Mouse (Mus musculus): ENCODE measurements around the gene Uchl1. TPM values are rescaled to one million over a fixed set of nuclear protein-coding genes. Genes with fewer than 3 reads are reported as not detected.

The Uchl1 gene
- total RNA-seq, 4 experiments from 2014 or later: 830 to 915 (median 871) TPM

DNA sequence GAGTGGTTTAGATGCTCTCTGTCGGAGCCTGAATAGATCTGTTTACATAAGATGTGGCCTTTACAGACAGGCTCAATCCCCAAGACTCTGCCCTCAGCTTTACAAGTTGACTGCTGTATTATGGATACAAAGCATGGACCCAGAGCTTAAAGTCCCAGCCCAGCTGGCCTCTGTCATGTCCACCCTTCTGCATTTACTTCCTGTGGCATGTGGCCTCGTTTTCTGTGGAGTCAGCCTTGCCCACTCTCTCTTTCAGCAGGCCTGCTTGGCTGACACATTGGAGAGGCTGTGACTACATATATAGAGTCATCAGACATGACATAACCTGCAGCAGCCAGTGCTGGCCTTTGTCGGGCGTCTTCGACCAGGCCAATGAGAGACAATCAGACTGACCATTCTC is 32.0 kb downstream of the Uchl1 start:
- DNase-seq (ENCODE audit: low spot score in 2 of 2): no peak

- no peak for DNase-seq (ENCODE audit: low spot score in 2 of 2)
These were observed 34.6 kb downstream of the Uchl1 start for GRCm38 (mm10) chr5:66710445-66711019.

DNA sequence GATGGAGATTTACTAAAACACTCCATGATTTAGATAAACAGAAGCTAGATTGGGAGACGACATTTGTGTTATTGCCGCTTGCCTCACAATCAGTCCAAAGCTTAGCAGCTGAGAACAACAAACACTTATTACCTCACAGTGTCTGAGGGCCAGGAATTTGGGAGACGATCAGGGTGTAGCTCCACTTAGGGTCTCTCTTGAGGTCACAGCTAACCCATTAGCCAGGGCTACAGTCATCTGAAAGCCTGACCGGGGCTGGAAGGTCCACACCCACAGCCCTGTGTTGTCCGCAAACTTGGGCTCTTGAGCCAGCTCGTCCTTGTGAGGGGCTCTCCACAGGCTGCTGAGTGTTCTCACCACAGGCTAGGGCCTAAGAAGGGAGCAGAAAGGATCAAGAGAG is 36.9 kb downstream of the Uchl1 start:
- DNase-seq (ENCODE audit: low spot score in 2 of 2): no peak

GRCm38 (mm10) chr5:66715498-66715931 is 39.6 kb downstream of the Uchl1 start:
- no peak for DNase-seq (ENCODE audit: low spot score in 2 of 2)

DNA sequence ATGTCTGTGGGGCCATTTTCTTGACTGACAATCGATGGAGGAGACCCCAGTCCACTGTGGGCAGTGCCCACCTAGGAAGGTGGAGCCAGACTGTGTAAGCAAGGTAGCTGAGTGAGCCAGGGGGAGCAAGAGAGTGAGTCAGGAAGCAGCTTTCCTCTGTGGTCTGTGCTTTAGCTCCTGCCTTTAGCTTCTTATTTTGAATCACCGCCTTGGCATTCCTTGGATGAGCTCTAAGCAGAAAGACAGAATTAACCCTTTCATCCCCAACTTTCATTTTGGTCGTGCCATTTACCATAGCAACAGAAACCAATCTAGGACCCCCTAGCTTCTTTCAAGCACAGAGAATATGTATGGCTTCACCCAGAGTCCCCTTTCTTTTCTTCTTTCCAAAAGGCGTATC is 42.0 kb downstream of the Uchl1 start:
- no peak for DNase-seq (ENCODE audit: low spot score in 2 of 2)

- no peak for DNase-seq (ENCODE audit: low spot score in 2 of 2)
These were observed 42.5 kb downstream of the Uchl1 start for GRCm38 (mm10) chr5:66718413-66718812.

GRCm38 (mm10) chr5:66718880-66719279 is 43.0 kb downstream of the Uchl1 start:
- DNase-seq (ENCODE audit: low spot score in 2 of 2): no peak

DNA sequence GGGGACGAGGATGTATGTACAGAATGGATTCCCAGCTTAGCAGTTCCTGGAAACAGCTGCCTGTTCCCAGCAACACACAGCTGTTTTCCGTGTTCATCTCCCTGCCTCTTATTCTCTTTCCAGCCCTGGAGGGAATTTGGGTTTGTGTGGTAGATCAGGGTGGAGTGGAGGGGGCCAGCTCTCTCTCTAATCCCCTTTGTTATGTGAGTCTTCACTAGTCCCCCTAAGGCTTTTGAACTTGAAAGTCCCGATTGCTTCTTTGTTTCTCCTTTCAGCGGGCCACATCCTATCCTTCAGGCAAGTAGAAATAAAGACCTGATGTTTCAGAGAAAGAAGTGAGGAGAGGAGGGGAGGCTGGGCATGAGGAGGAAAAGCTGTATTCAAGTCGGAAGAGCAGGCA is 45.0 kb downstream of the Uchl1 start:
- no peak for DNase-seq (ENCODE audit: low spot score in 2 of 2)

GRCm38 (mm10) chr5:66722586-66722985 is 46.7 kb downstream of the Uchl1 start:
- DNase-seq (ENCODE audit: low spot score in 2 of 2): no peak

- no peak for DNase-seq (ENCODE audit: low spot score in 2 of 2)
These were observed 47.1 kb downstream of the Uchl1 start for GRCm38 (mm10) chr5:66723037-66723436.

DNA sequence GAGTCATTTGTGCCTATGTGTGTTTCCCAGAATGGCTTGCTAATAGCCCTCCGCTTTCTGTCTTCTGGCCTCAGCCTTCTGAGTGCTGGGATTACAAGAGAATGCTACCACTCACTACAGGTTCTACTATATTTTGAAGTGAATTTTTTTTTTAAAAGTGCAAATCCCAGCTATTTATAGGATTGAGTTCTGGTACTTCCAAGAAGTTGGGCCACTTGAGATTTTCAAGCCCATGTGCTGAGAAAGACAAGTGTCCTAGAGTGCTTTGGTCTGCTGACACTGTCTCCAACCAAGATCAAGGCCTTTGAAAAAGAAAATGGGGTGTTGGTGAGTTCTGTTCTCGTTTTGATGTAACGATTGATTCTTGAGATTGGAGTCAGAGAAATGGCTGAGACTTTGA is 47.7 kb downstream of the Uchl1 start:
- DNase-seq (ENCODE audit: low spot score in 2 of 2): no peak

DNA sequence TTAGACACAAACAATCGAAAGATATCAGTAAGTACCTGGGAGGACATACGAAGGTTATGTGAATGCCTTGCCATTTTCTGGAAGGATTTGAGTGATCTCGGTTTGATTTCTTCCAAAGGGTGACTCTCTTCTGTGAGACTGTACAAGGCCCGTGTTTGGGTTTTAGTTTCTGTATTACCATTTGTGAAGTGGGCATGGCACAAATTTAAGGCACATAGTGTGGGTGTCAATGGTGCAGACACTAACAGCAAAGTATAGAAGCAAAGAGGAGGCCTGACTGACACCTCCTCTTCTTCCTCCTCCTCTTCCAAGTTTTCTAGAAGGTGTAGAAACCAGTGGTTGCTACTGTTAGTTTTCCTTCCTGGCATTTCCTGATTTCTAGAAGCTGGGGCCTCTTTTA is 53.4 kb downstream of the Uchl1 start:
- no peak for DNase-seq (ENCODE audit: low spot score in 2 of 2)

- peak; percentile 63 to 64 for DNase-seq (ENCODE audit: low spot score in 2 of 2)
These were observed 54.9 kb downstream of the Uchl1 start for GRCm38 (mm10) chr5:66730621-66731301.

DNA sequence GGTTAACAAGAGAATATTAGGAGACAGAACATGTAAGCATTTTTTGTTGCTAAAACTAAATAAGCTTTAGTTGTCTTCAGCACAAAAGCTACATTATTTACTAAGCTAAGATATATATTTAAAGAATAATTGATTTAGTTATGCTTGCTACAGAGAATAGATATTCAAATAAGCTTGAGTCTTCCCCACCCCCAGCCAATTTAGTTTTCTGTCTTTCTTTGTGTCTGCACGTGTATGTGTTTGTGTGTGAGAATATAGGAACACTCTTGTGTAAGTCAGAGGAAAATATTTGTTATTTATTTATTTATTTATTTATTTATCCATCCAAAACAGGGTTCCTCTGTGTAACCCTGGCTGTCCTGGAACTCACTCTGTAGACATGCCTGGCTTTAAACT is 55.4 kb downstream of the Uchl1 start:
- DNase-seq (ENCODE audit: low spot score in 2 of 2): no peak

DNA sequence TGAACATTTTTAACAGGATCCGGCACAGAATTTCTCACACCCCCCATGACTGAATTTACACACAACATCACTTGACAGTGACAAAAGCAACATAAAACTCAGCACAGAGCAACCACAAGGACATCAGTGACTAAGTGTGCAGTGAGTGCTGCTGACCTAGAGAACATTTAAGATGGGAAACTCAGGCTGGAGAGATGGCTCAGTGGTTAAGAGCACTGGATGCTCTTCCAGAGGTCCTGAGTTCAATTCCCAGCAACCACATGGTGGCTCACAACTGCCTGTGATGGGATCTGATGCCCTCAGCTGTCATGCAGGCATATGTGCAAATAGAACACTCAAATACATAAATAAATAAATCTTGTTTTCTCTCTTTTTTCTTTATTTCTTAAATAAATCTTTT is 57.7 kb downstream of the Uchl1 start:
- DNase-seq (ENCODE audit: low spot score in 2 of 2): no peak

Other genes with a start within 250 kb of the Uchl1 start
- 10 to 100 TPM; 51.9 to 69.8 (median 57.1) TPM for gene Apbb2, start 57.3 kb upstream of the Uchl1 start, total RNA-seq (2022)
- 100 to 1,000 TPM; 112 to 133 (median 124) TPM for gene Limch1, start 69.7 kb downstream of the Uchl1 start, total RNA-seq (2022)

All from layer of hippocampus, adult 8-10 months (tissue).